Mouse (Mus musculus): ENCODE data around the gene Foxo3.

DNA sequence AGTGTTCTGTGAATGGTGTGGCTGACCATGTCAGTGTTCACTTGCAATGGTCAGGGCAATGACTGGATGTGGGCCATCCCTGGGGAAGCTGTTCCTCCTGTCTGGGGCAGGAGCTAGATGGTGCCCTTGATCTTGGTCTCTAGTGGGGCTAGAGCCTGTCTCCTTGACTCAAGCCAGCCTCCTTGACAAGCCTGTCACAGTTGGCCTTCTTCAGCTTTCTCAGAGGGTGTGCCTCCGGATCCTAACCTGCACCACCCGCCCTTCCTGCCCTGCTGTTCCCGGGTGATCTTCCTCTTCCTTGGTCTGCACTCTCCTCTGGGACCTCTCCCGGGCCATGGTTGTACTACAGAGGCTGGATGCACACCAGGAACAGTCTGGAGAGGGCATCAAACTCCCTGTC lies 24.2 kb upstream of the Foxo3 start:
- TF ChIP-seq CTCF (IDR thresholded peaks at IDR 0.05; ENCODE audit: low read depth) (no peak), EP300 (optimal IDR thresholded peaks at IDR 0.05) (no peak)

All from stomach, postnatal 0 days (tissue).